Mouse (Mus musculus): Measurements from ENCODE around the gene Clec3b. TPM values are rescaled to one million over a fixed set of nuclear protein-coding genes. Genes with fewer than 3 reads are reported as not detected.

The Clec3b gene
- total and polyA plus RNA-seq, 3 experiments, result not detected

DNA sequence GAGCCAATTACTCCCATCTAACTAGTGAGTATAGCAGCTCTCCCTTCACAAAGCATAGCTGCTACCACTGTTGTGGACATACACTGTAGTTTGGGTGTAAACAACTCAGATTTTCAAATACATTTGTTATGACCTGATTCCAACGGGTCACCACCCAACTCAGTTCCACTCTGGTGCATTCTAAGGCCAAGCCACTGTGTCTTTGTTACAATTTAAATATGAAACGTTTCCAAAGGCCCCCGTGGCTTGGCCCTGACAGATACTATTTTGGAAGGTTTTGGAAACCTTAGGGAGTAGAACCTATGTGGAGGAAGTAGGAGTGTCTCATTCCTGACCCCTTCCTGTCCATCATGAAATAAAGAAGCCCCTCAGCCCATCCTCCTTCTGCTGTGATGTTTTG, 49.4 kb downstream of the Clec3b start:
- Histone ChIP-seq H3K27me3 (ENCODE audit: insufficient read depth, low read length) (no peaks in the 10 kb centered on the region), H3K36me3 (replicated peaks) (no peaks in the 10 kb centered on the region), H3K9me3 (replicated peaks) (no peaks in the 10 kb centered on the region), H3K4me1 (ENCODE audit: insufficient read depth, low read depth, low read length) (no peaks in the 10 kb centered on the region), H3K4me3 (ENCODE audit: low read depth, low read length) (no peak overlapping the region)
- TF ChIP-seq TAL1 (conservative IDR thresholded peaks at IDR 0.05; ENCODE audit: low read depth, low read length) (no peak), GATA1 (IDR thresholded peaks at IDR 0.05; ENCODE audit: borderline replicate concordance, low read length) (no peak), GATA2 (IDR thresholded peaks at IDR 0.05; ENCODE audit: borderline replicate concordance, low read depth, low read length) (no peak), POLR2AphosphoS5 (IDR thresholded peaks at IDR 0.05; ENCODE audit: insufficient replicate concordance, low read depth, low read length) (no peak), CTCF (IDR thresholded peaks at IDR 0.05; ENCODE audit: low read depth, low read length) (no peak)
- no peak for DNase-seq (ENCODE audit: low spot score)
- no peak for ATAC-seq (ENCODE audit: extremely low read depth, insufficient number of reproducible peaks, low FRiP score, poor library complexity, severe bottlenecking)

DNA sequence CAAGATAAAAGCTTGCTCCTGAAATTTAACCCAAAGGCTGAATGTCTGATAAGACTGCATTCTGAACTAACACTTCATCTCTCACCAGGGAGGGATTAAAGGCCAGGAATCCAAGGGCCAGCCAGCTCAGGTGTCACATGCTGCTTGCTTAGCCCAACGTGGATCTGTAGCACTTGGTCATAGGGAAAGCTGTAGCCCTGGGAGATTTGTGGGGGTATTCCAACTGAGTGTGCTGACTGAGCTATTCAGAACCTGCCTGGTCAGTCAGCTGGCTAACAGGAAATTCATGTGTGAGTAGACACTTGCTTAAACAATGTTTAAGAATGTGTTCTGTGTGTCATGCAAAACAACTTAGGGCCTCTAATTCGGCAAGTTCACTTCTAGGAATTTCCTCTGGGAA, 55.8 kb downstream of the Clec3b start:
- DNase-seq (ENCODE audit: low spot score), result no peak

DNA sequence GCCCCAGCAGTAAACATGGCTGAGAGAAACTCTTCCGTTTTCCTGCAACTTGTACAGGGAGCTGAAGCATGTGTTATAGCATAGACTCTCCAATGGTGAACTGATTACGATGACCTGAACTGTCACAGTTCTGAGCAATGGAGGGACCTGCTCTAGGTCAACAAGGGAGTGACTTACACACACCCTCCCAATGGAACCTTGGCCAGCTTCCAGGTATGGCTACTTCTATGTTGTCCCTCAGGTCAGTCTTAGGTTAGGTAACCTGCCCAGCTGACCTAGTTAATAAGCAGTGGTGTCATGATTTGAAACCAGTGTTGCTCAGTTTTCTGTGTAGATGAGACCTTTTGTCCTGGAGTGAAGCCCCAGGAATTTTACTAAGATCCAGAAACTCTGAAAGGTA, 56.2 kb downstream of the Clec3b start:
- ATAC-seq (ENCODE audit: extremely low read depth, insufficient number of reproducible peaks, low FRiP score, poor library complexity, severe bottlenecking), result no peak
- Histone ChIP-seq H3K9me3 (replicated peaks) (no peaks in the 10 kb centered on the region), H3K4me3 (ENCODE audit: low read depth, low read length) (no peak overlapping the region), H3K36me3 (replicated peaks) (no peaks in the 10 kb centered on the region), H3K4me1 (ENCODE audit: insufficient read depth, low read depth, low read length) (no peaks in the 10 kb centered on the region), H3K27me3 (ENCODE audit: insufficient read depth, low read length) (0 out of 2 replicates have a peak, but pooled peaks cover 3% of the 10 kb centered on the region)
- DNase-seq (ENCODE audit: low spot score), result no peak
- no peak for TF ChIP-seq POLR2AphosphoS5 (IDR thresholded peaks at IDR 0.05; ENCODE audit: insufficient replicate concordance, low read depth, low read length)
- no peak for TF ChIP-seq GATA1 (IDR thresholded peaks at IDR 0.05; ENCODE audit: borderline replicate concordance, low read length)
- no peak for TF ChIP-seq CTCF (IDR thresholded peaks at IDR 0.05; ENCODE audit: low read depth, low read length)
- no peak for TF ChIP-seq TAL1 (conservative IDR thresholded peaks at IDR 0.05; ENCODE audit: low read depth, low read length)
- TF ChIP-seq GATA2 (IDR thresholded peaks at IDR 0.05; ENCODE audit: borderline replicate concordance, low read depth, low read length), result no peak

More for the DNA sequence above, 55.8 kb downstream of the Clec3b start:
- H3K36me3 ChIP-seq (replicated peaks), result no peaks in the 10 kb centered on the region
- ATAC-seq (ENCODE audit: extremely low read depth, insufficient number of reproducible peaks, low FRiP score, poor library complexity, severe bottlenecking), result no peak
- no peaks in the 10 kb centered on the region for H3K4me1 ChIP-seq (ENCODE audit: insufficient read depth, low read depth, low read length)
- H3K9me3 ChIP-seq (replicated peaks), result no peaks in the 10 kb centered on the region
- no peak overlapping the region for H3K4me3 ChIP-seq (ENCODE audit: low read depth, low read length)
- 0 out of 2 replicates have a peak, but pooled peaks cover 3% of the 10 kb centered on the region for H3K27me3 ChIP-seq (ENCODE audit: insufficient read depth, low read length)
- TF ChIP-seq TAL1 (conservative IDR thresholded peaks at IDR 0.05; ENCODE audit: low read depth, low read length), result no peak
- TF ChIP-seq POLR2AphosphoS5 (IDR thresholded peaks at IDR 0.05; ENCODE audit: insufficient replicate concordance, low read depth, low read length), result no peak
- no peak for TF ChIP-seq GATA1 (IDR thresholded peaks at IDR 0.05; ENCODE audit: borderline replicate concordance, low read length)
- TF ChIP-seq GATA2 (IDR thresholded peaks at IDR 0.05; ENCODE audit: borderline replicate concordance, low read depth, low read length), result no peak
- TF ChIP-seq CTCF (IDR thresholded peaks at IDR 0.05; ENCODE audit: low read depth, low read length), result no peak

Other genes starting within 250 kb of the Clec3b start
- 21.5 and 22.5 TPM in 2 replicates for gene Zfp105, start 227.9 kb upstream of the Clec3b start, total RNA-seq (2014; fragmentation: Nextera tagmentation)
- gene Zfp105, start 227.9 kb upstream of the Clec3b start, total RNA-seq (2017), result 8.4 and 10.1 TPM in 2 replicates
- 2.1 and 2.5 TPM in 2 replicates for gene Zfp105, start 227.9 kb upstream of the Clec3b start, polyA plus RNA-seq (2012)
- gene 1110059G10Rik, start 199.9 kb upstream of the Clec3b start, total RNA-seq (2014; fragmentation: Nextera tagmentation), result 8.7 and 22.0 TPM in 2 replicates
- 38.1 and 45.7 TPM in 2 replicates for gene 1110059G10Rik, start 199.9 kb upstream of the Clec3b start, total RNA-seq (2017)
- gene 1110059G10Rik, start 199.9 kb upstream of the Clec3b start, polyA plus RNA-seq (2012), result 1.6 and 3.0 TPM in 2 replicates
- 255 and 272 TPM in 2 replicates for gene Kif15, start 199.9 kb upstream of the Clec3b start, total RNA-seq (2014; fragmentation: Nextera tagmentation)
- 197 and 222 TPM in 2 replicates for gene Kif15, start 199.9 kb upstream of the Clec3b start, total RNA-seq (2017)
- 16.9 and 23.5 TPM in 2 replicates for gene Kif15, start 199.9 kb upstream of the Clec3b start, polyA plus RNA-seq (2012)
- gene Tmem42, start 129.6 kb upstream of the Clec3b start, total RNA-seq (2014; fragmentation: Nextera tagmentation), result 2.8 and 5.1 TPM in 2 replicates
- 8.0 and 8.2 TPM in 2 replicates for gene Tmem42, start 129.6 kb upstream of the Clec3b start, total RNA-seq (2017)
- gene Tmem42, start 129.6 kb upstream of the Clec3b start, polyA plus RNA-seq (2012), result 2.1 and 4.7 TPM in 2 replicates
- gene Tgm4, start 116.2 kb upstream of the Clec3b start, total RNA-seq (2014; fragmentation: Nextera tagmentation), result not detected in 2 replicates
- gene Tgm4, start 116.2 kb upstream of the Clec3b start, total RNA-seq (2017), result 0.17 and 0.33 TPM in 2 replicates
- not detected in 2 replicates for gene Tgm4, start 116.2 kb upstream of the Clec3b start, polyA plus RNA-seq (2012)
- 55.3 and 55.5 TPM in 2 replicates for gene Zdhhc3, start 37.7 kb upstream of the Clec3b start, total RNA-seq (2014; fragmentation: Nextera tagmentation)
- 34.3 and 46.8 TPM in 2 replicates for gene Zdhhc3, start 37.7 kb upstream of the Clec3b start, total RNA-seq (2017)
- gene Zdhhc3, start 37.7 kb upstream of the Clec3b start, polyA plus RNA-seq (2012), result 83.3 and 91.1 TPM in 2 replicates
- 40.3 and 45.4 TPM in 2 replicates for gene Exosc7, start 37.7 kb upstream of the Clec3b start, total RNA-seq (2014; fragmentation: Nextera tagmentation)
- 84.5 and 95.8 TPM in 2 replicates for gene Exosc7, start 37.7 kb upstream of the Clec3b start, total RNA-seq (2017)
- 8.7 and 17.8 TPM in 2 replicates for gene Exosc7, start 37.7 kb upstream of the Clec3b start, polyA plus RNA-seq (2012)
- gene Cdcp1, start 65.1 kb downstream of the Clec3b start, total RNA-seq (2014; fragmentation: Nextera tagmentation), result not detected in 2 replicates
- gene Cdcp1, start 65.1 kb downstream of the Clec3b start, total RNA-seq (2017), result 0.06 and 0.11 TPM in 2 replicates
- not detected in 2 replicates for gene Cdcp1, start 65.1 kb downstream of the Clec3b start, polyA plus RNA-seq (2012)
- gene Tmem158, start 109.8 kb downstream of the Clec3b start, total RNA-seq (2014; fragmentation: Nextera tagmentation), result not detected in 2 replicates
- gene Tmem158, start 109.8 kb downstream of the Clec3b start, total RNA-seq (2017), result not detected in 2 replicates
- not detected in 2 replicates for gene Tmem158, start 109.8 kb downstream of the Clec3b start, polyA plus RNA-seq (2012)
- 8,852 and 13,100 TPM in 2 replicates for gene Lars2, start 216.0 kb downstream of the Clec3b start, total RNA-seq (2014; fragmentation: Nextera tagmentation)
- 24.7 and 33.7 TPM in 2 replicates for gene Lars2, start 216.0 kb downstream of the Clec3b start, total RNA-seq (2017)
- gene Lars2, start 216.0 kb downstream of the Clec3b start, polyA plus RNA-seq (2012), result 12.3 and 33.6 TPM in 2 replicates

All from G1E (cell line).